Mouse (Mus musculus) kidney, adult 2 months (tissue): Measurements from ENCODE around the gene Gm28729.

Source experiments
- CTCF ChIP-seq: fragments of 200-500 bp; conservative IDR thresholded peaks from 2 replicates; pipeline ENCODE4 v1.5.1; 2011; ENCODE audit warnings: low read depth, mild to moderate bottlenecking, control low read depth, low read length, moderate library complexity, mixed read lengths; ENCODE audit not compliant: insufficient read depth, insufficient read length
- POLR2A ChIP-seq: fragments of 200-500 bp; IDR thresholded peaks from one replicate; pipeline ENCODE4 v1.6.1; 2011; ENCODE audit warnings: low read depth, low read length, control low read depth

GRCm38 (mm10) chr9:96463708-96464107, 61.4 kb downstream of the Gm28729 start:
- TF ChIP-seq POLR2A (no peak), CTCF (no peak)
